Mouse (Mus musculus): Measurements from ENCODE around the gene Rasgef1b. TPM values are rescaled to one million over a fixed set of nuclear protein-coding genes. Genes with fewer than 3 reads are reported as not detected.
A peak's percentile ranks its signal among the peaks of the same experiment; 100 is the strongest.

Rasgef1b gene
- polyA plus RNA-seq, 1 experiment from 2014 or later, result 15.6 TPM

- WGBS, result 48% methylated on average over 5 of the region's 5 CpGs
- no peak for ATAC-seq (ENCODE audit: insufficient read depth, low FRiP score)
Measured at GRCm38 (mm10) chr5:99370636-99371035, 358.2 kb downstream of the Rasgef1b start.

DNA sequence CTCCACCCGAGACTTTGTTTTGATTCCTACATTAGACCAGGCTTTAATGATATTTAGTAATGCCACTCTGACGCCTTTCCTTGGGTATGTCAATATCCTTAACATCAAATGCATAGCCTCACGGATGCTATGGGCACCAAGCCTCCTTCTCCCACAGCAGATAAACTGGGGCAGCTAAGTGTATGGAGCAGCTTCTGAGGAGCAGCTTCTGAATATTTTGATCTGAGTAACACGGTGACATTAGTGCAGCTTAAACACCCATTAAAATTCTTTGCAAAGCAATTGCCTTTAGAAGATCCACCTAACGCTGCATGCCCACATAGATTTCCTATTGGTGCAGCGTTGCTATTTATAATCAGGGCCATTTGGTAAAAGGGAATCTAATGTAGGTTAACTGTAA is 359.6 kb downstream of the Rasgef1b start:
- Histone ChIP-seq H3K27ac (ENCODE audit: low read length) (no peak overlapping the region), H3K9ac (ENCODE audit: low read length) (no peak overlapping the region), H3K4me2 (ENCODE audit: low read depth, low read length) (no peak overlapping the region), H3K4me3 (replicated peaks; ENCODE audit: low read length) (no peak overlapping the region), H3K27me3 (ENCODE audit: control insufficient read depth, insufficient read depth, low read length) (no peaks in the 10 kb centered on the region), H3K4me1 (ENCODE audit: control insufficient read depth, insufficient read depth, low read length) (no peaks in the 10 kb centered on the region), H3K36me3 (ENCODE audit: control insufficient read depth, insufficient read depth, low read length) (no peaks in the 10 kb centered on the region), H3K9me3 (replicated peaks; ENCODE audit: control insufficient read depth, low read length) (no peaks in the 10 kb centered on the region)
- no peak for ATAC-seq (ENCODE audit: insufficient read depth, low FRiP score)
- 81% methylated on average over 6 of the region's 6 CpGs for WGBS

More at GRCm38 (mm10) chr5:99370636-99371035, 358.2 kb downstream of the Rasgef1b start:
- Histone ChIP-seq H3K27ac (ENCODE audit: low read length) (no peak overlapping the region), H3K4me1 (ENCODE audit: control insufficient read depth, insufficient read depth, low read length) (no peaks in the 10 kb centered on the region), H3K9me3 (replicated peaks; ENCODE audit: control insufficient read depth, low read length) (no peaks in the 10 kb centered on the region), H3K9ac (ENCODE audit: low read length) (no peak overlapping the region), H3K36me3 (ENCODE audit: control insufficient read depth, insufficient read depth, low read length) (no peaks in the 10 kb centered on the region), H3K27me3 (ENCODE audit: control insufficient read depth, insufficient read depth, low read length) (no peaks in the 10 kb centered on the region), H3K4me2 (ENCODE audit: low read depth, low read length) (no peak overlapping the region), H3K4me3 (replicated peaks; ENCODE audit: low read length) (no peak overlapping the region)

- H3K36me3 ChIP-seq (ENCODE audit: control insufficient read depth, insufficient read depth, low read length), result no peaks in the 10 kb centered on the region
- no peak for ATAC-seq (ENCODE audit: insufficient read depth, low FRiP score)
- H3K4me2 ChIP-seq (ENCODE audit: low read depth, low read length), result no peak overlapping the region
- 80% methylated on average over 1 of the region's 1 CpGs for WGBS
- no peaks in the 10 kb centered on the region for H3K9me3 ChIP-seq (replicated peaks; ENCODE audit: control insufficient read depth, low read length)
- H3K4me1 ChIP-seq (ENCODE audit: control insufficient read depth, insufficient read depth, low read length), result no peaks in the 10 kb centered on the region
- no peak overlapping the region for H3K4me3 ChIP-seq (replicated peaks; ENCODE audit: low read length)
- H3K9ac ChIP-seq (ENCODE audit: low read length), result no peak overlapping the region
- no peak overlapping the region for H3K27ac ChIP-seq (ENCODE audit: low read length)
- no peaks in the 10 kb centered on the region for H3K27me3 ChIP-seq (ENCODE audit: control insufficient read depth, insufficient read depth, low read length)
Measured at GRCm38 (mm10) chr5:99368615-99369014, 360.2 kb downstream of the Rasgef1b start.

- no peak overlapping the region for H3K9ac ChIP-seq (ENCODE audit: low read length)
- H3K9me3 ChIP-seq (replicated peaks; ENCODE audit: control insufficient read depth, low read length), result no peaks in the 10 kb centered on the region
- H3K27me3 ChIP-seq (ENCODE audit: control insufficient read depth, insufficient read depth, low read length), result no peaks in the 10 kb centered on the region
- H3K4me1 ChIP-seq (ENCODE audit: control insufficient read depth, insufficient read depth, low read length), result no peaks in the 10 kb centered on the region
- no peaks in the 10 kb centered on the region for H3K36me3 ChIP-seq (ENCODE audit: control insufficient read depth, insufficient read depth, low read length)
- no peak overlapping the region for H3K4me2 ChIP-seq (ENCODE audit: low read depth, low read length)
- no peak overlapping the region for H3K4me3 ChIP-seq (replicated peaks; ENCODE audit: low read length)
- no peak overlapping the region for H3K27ac ChIP-seq (ENCODE audit: low read length)
- ATAC-seq (ENCODE audit: insufficient read depth, low FRiP score), result no peak
- 61% methylated on average over 3 of the region's 3 CpGs for WGBS
Measured at GRCm38 (mm10) chr5:99360531-99360930, 368.3 kb downstream of the Rasgef1b start.

GRCm38 (mm10) chr5:99359251-99359650 is 369.6 kb downstream of the Rasgef1b start:
- H3K4me1 ChIP-seq (ENCODE audit: control insufficient read depth, insufficient read depth, low read length), result peaks cover 4% of the 10 kb centered on the region; the same call in 1 of the 2 replicates
- H3K9me3 ChIP-seq (replicated peaks; ENCODE audit: control insufficient read depth, low read length), result no peaks in the 10 kb centered on the region
- WGBS, result 75% methylated on average over 5 of the region's 5 CpGs
- H3K27ac ChIP-seq (ENCODE audit: low read length), result no peak overlapping the region
- ATAC-seq (ENCODE audit: insufficient read depth, low FRiP score), result no peak
- H3K4me3 ChIP-seq (replicated peaks; ENCODE audit: low read length), result no peak overlapping the region
- H3K36me3 ChIP-seq (ENCODE audit: control insufficient read depth, insufficient read depth, low read length), result no peaks in the 10 kb centered on the region
- no peak overlapping the region for H3K9ac ChIP-seq (ENCODE audit: low read length)
- no peak overlapping the region for H3K4me2 ChIP-seq (ENCODE audit: low read depth, low read length)
- H3K27me3 ChIP-seq (ENCODE audit: control insufficient read depth, insufficient read depth, low read length), result no peaks in the 10 kb centered on the region

- no peak overlapping the region for H3K4me2 ChIP-seq (ENCODE audit: low read depth, low read length)
- H3K36me3 ChIP-seq (ENCODE audit: control insufficient read depth, insufficient read depth, low read length), result no peaks in the 10 kb centered on the region
- no peak overlapping the region for H3K9ac ChIP-seq (ENCODE audit: low read length)
- peak overlapping the region; percentile 57 for H3K27ac ChIP-seq (ENCODE audit: low read length)
- no peaks in the 10 kb centered on the region for H3K9me3 ChIP-seq (replicated peaks; ENCODE audit: control insufficient read depth, low read length)
- peaks cover 4% of the 10 kb centered on the region for H3K4me1 ChIP-seq (ENCODE audit: control insufficient read depth, insufficient read depth, low read length)
- no peaks in the 10 kb centered on the region for H3K27me3 ChIP-seq (ENCODE audit: control insufficient read depth, insufficient read depth, low read length)
- no peak overlapping the region for H3K4me3 ChIP-seq (replicated peaks; ENCODE audit: low read length)
- peak; percentile 70 for ATAC-seq (ENCODE audit: insufficient read depth, low FRiP score)
- 18% methylated on average over 5 of the region's 5 CpGs for WGBS
Measured at GRCm38 (mm10) chr5:99354640-99355132, 374.2 kb downstream of the Rasgef1b start.

- no peak for ATAC-seq (ENCODE audit: insufficient read depth, low FRiP score)
- Histone ChIP-seq H3K9me3 (replicated peaks; ENCODE audit: control insufficient read depth, low read length) (no peaks in the 10 kb centered on the region), H3K27me3 (ENCODE audit: control insufficient read depth, insufficient read depth, low read length) (no peaks in the 10 kb centered on the region), H3K4me2 (ENCODE audit: low read depth, low read length) (no peak overlapping the region), H3K9ac (ENCODE audit: low read length) (no peak overlapping the region), H3K4me3 (replicated peaks; ENCODE audit: low read length) (no peak overlapping the region), H3K36me3 (ENCODE audit: control insufficient read depth, insufficient read depth, low read length) (no peaks in the 10 kb centered on the region), H3K27ac (ENCODE audit: low read length) (no peak overlapping the region), H3K4me1 (ENCODE audit: control insufficient read depth, insufficient read depth, low read length) (peaks cover 3% of the 10 kb centered on the region)
- 54% methylated on average over 4 of the region's 4 CpGs for WGBS
Measured at GRCm38 (mm10) chr5:99350030-99350429, 378.8 kb downstream of the Rasgef1b start.

- H3K27ac ChIP-seq (ENCODE audit: low read length), result no peak overlapping the region
- H3K4me2 ChIP-seq (ENCODE audit: low read depth, low read length), result no peak overlapping the region
- no peaks in the 10 kb centered on the region for H3K36me3 ChIP-seq (ENCODE audit: control insufficient read depth, insufficient read depth, low read length)
- no peaks in the 10 kb centered on the region for H3K4me1 ChIP-seq (ENCODE audit: control insufficient read depth, insufficient read depth, low read length)
- no peaks in the 10 kb centered on the region for H3K27me3 ChIP-seq (ENCODE audit: control insufficient read depth, insufficient read depth, low read length)
- H3K9me3 ChIP-seq (replicated peaks; ENCODE audit: control insufficient read depth, low read length), result no peaks in the 10 kb centered on the region
- H3K4me3 ChIP-seq (replicated peaks; ENCODE audit: low read length), result no peak overlapping the region
- 68% methylated on average over 8 of the region's 8 CpGs for WGBS
- no peak for ATAC-seq (ENCODE audit: insufficient read depth, low FRiP score)
- no peak overlapping the region for H3K9ac ChIP-seq (ENCODE audit: low read length)
Measured at GRCm38 (mm10) chr5:99348257-99348849, 380.5 kb downstream of the Rasgef1b start.

DNA sequence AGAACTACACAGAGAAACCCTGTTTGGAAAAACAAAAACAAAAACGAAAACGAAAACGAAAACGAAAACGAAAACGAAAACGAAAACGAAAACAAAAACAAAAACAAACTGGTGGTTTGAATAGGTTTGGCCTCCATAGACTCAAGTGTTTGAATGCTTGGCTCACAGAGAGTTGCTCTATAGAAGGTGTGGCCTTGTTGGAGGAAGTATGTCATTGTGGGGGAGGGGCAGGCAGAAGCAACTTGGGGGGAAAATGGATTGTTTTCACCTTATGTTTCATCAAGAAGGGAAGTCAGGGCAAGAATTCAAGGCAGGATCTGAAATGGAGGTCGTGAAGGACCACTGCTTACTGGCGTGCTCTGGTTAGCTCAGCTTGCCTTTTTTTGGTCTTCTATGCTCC is 386.3 kb downstream of the Rasgef1b start:
- Histone ChIP-seq H3K9me3 (replicated peaks; ENCODE audit: control insufficient read depth, low read length) (no peaks in the 10 kb centered on the region), H3K36me3 (ENCODE audit: control insufficient read depth, insufficient read depth, low read length) (no peaks in the 10 kb centered on the region), H3K4me1 (ENCODE audit: control insufficient read depth, insufficient read depth, low read length) (peaks cover 15% of the 10 kb centered on the region; the same call in 1 of the 2 replicates), H3K27me3 (ENCODE audit: control insufficient read depth, insufficient read depth, low read length) (no peaks in the 10 kb centered on the region), H3K4me3 (replicated peaks; ENCODE audit: low read length) (no peak overlapping the region), H3K27ac (ENCODE audit: low read length) (no peak overlapping the region), H3K4me2 (ENCODE audit: low read depth, low read length) (no peak overlapping the region), H3K9ac (ENCODE audit: low read length) (no peak overlapping the region)
- WGBS, result 93% methylated on average over 10 of the region's 10 CpGs
- no peak for ATAC-seq (ENCODE audit: insufficient read depth, low FRiP score)
